Mouse (Mus musculus) lung, adult 2 months (tissue): Measurements from ENCODE around the gene Ptpre. TPM values are rescaled to one million over a fixed set of nuclear protein-coding genes. Genes with fewer than 3 reads are reported as not detected.

ENCODE experiments used
- DNase-seq: peaks from one replicate; pipeline ENCODE4 v3.0.0; 2022
- H3K4me1 ChIP-seq: fragments of 200-500 bp; 2 replicates; pipeline ENCODE4 v1.6.1; 2011; ENCODE audit warnings: low read length; ENCODE audit not compliant: control insufficient read depth, insufficient read depth
- H3K4me3 ChIP-seq: fragments of 200-500 bp; replicated peaks from 2 replicates; pipeline ENCODE3; 2011; ENCODE audit warnings: low read depth, mild to moderate bottlenecking, control low read depth, low read length; ENCODE audit errors: extremely low read depth
- CTCF ChIP-seq: fragments of 200-500 bp; IDR thresholded peaks from 2 replicates; pipeline ENCODE4 v1.5.1; 2011; ENCODE audit warnings: mild to moderate bottlenecking, low read length, control low read depth; ENCODE audit not compliant: insufficient read depth
- POLR2A ChIP-seq: fragments of 200-500 bp; IDR thresholded peaks from 2 replicates; pipeline ENCODE4 v1.6.1; 2011; ENCODE audit warnings: low read depth, mild to moderate bottlenecking, control low read depth, low read length, borderline replicate concordance; ENCODE audit errors: extremely low read depth
- WGBS: fragments of 180-500 bp; shearing (Covaris S2); methylation state at CpG from one replicate; pipeline ENCODE4 v1.1.7; 2018; 5-methylcytosine and 5-hydroxymethylcytosine counted together
- polyA plus RNA-seq: library from polyadenylated mRNA; depleted of rRNA; stranded (reverse); fragments of >200 nt; gene quantifications from 2 replicates; pipeline ENCODE4 v1.2.3, GENCODE M21; 2012

Gene Ptpre
- polyA plus RNA-seq, 1 experiment: 21.4 TPM

GRCm38 (mm10) chr7:135545957-135546356, 8.7 kb downstream of the Ptpre start:
- H3K4me1 ChIP-seq: no peaks in the 10 kb centered on the region
- TF ChIP-seq POLR2A (no peak), CTCF (no peak)
- WGBS: 58% methylated on average over 7 of the region's 7 CpGs
- H3K4me3 ChIP-seq: no peak overlapping the region
- DNase-seq: no peak

- H3K4me3 ChIP-seq: no peak overlapping the region
- TF ChIP-seq CTCF: no peak
- no peak for TF ChIP-seq POLR2A
- H3K4me1 ChIP-seq: no peaks in the 10 kb centered on the region
- DNase-seq: no peak
- WGBS: 47% methylated on average over 5 of the region's 5 CpGs
These were observed 9.2 kb downstream of the Ptpre start for GRCm38 (mm10) chr7:135546530-135546929.

GRCm38 (mm10) chr7:135548434-135548833, 11.2 kb downstream of the Ptpre start:
- whole genome bisulfite sequencing: 66% methylated on average over 6 of the region's 6 CpGs
- no peaks in the 10 kb centered on the region for H3K4me1 ChIP-seq

GRCm38 (mm10) chr7:135551547-135551946, 14.3 kb downstream of the Ptpre start:
- DNase-seq: peak; percentile 45
- 29% methylated on average over 1 of the region's 1 CpGs for WGBS
- no peak overlapping the region for H3K4me3 ChIP-seq
- H3K4me1 ChIP-seq: peaks cover 2% of the 10 kb centered on the region; the same call in 1 of the 2 replicates
- TF ChIP-seq CTCF (no peak), POLR2A (no peak)

More at GRCm38 (mm10) chr7:135548434-135548833, 11.2 kb downstream of the Ptpre start:
- no peak overlapping the region for H3K4me3 ChIP-seq
- DNase-seq: no peak
- TF ChIP-seq CTCF (no peak), POLR2A (no peak)

- no peak overlapping the region for H3K4me3 ChIP-seq
- WGBS: 75% methylated on average over 3 of the region's 3 CpGs
- TF ChIP-seq CTCF: no peak
- TF ChIP-seq POLR2A: no peak
- DNase-seq: no peak
- H3K4me1 ChIP-seq: peaks cover 2% of the 10 kb centered on the region; the same call in 1 of the 2 replicates
These were observed 16.3 kb downstream of the Ptpre start for GRCm38 (mm10) chr7:135553550-135553949.

- no peak overlapping the region for H3K4me3 ChIP-seq
- H3K4me1 ChIP-seq: peaks cover 2% of the 10 kb centered on the region; the same call in 1 of the 2 replicates
- no peak for DNase-seq
- WGBS: 71% methylated on average over 3 of the region's 3 CpGs
- no peak for TF ChIP-seq POLR2A
- no peak for TF ChIP-seq CTCF
These were observed 19.6 kb downstream of the Ptpre start for GRCm38 (mm10) chr7:135556663-135557402.

- peaks cover 2% of the 10 kb centered on the region; the same call in 1 of the 2 replicates for H3K4me1 ChIP-seq
- H3K4me3 ChIP-seq: no peak overlapping the region
- DNase-seq: no peak
- TF ChIP-seq POLR2A (no peak), CTCF (no peak)
- 69% methylated on average over 1 of the region's 1 CpGs for WGBS
These were observed 23.0 kb downstream of the Ptpre start for GRCm38 (mm10) chr7:135560280-135560679.

- 68% methylated on average over 8 of the region's 8 CpGs for WGBS
- TF ChIP-seq POLR2A (no peak), CTCF (no peak)
- Histone ChIP-seq H3K4me1 (no peaks in the 10 kb centered on the region), H3K4me3 (no peak overlapping the region)
- DNase-seq: no peak
These were observed 26.7 kb downstream of the Ptpre start for GRCm38 (mm10) chr7:135564022-135564421.

GRCm38 (mm10) chr7:135566013-135566412, 28.7 kb downstream of the Ptpre start:
- H3K4me1 ChIP-seq: 0 out of 2 replicates have a peak, but pooled peaks cover 1% of the 10 kb centered on the region
- WGBS: 85% methylated on average over 5 of the region's 5 CpGs

GRCm38 (mm10) chr7:135567582-135567981, 30.3 kb downstream of the Ptpre start:
- WGBS: 89% methylated on average over 1 of the region's 1 CpGs
- no peak for DNase-seq
- TF ChIP-seq POLR2A: no peak
- TF ChIP-seq CTCF: no peak

More at GRCm38 (mm10) chr7:135566013-135566412, 28.7 kb downstream of the Ptpre start:
- no peak for TF ChIP-seq CTCF
- TF ChIP-seq POLR2A: no peak
- H3K4me3 ChIP-seq: no peak overlapping the region
- DNase-seq: no peak

More at GRCm38 (mm10) chr7:135567582-135567981, 30.3 kb downstream of the Ptpre start:
- Histone ChIP-seq H3K4me1 (0 out of 2 replicates have a peak, but pooled peaks cover 2% of the 10 kb centered on the region), H3K4me3 (no peak overlapping the region)
